Mouse (Mus musculus) mesoderm, embryonic 11.5 days (tissue): ENCODE results near the gene Gm5678.
A peak's percentile ranks its signal among the peaks of the same experiment; 100 is the strongest.

Experiments used
- DNase-seq: peaks from one replicate; pipeline ENCODE4 v3.0.0-alpha.2; 2012; ENCODE audit warnings: low read depth, low spot score

Gm5678 gene

GRCm38 (mm10) chr16:93627761-93628400, at the start of gene Gm5678:
TSS of gene Gm5678 (plus strand) at chr16:93628097.
- DNase-seq: no peak

- no peak for DNase-seq
These were observed 49.4 kb upstream of the Gm5678 start for GRCm38 (mm10) chr16:93578346-93579005.

GRCm38 (mm10) chr16:93581125-93581524, 46.8 kb upstream of the Gm5678 start:
- DNase-seq: no peak

- no peak for DNase-seq
These were observed 42.8 kb upstream of the Gm5678 start for GRCm38 (mm10) chr16:93584976-93585702.

- no peak for DNase-seq
These were observed 42.1 kb upstream of the Gm5678 start for GRCm38 (mm10) chr16:93585703-93586205.

GRCm38 (mm10) chr16:93586382-93586781, 41.5 kb upstream of the Gm5678 start:
- DNase-seq: no peak

- DNase-seq: no peak
These were observed 39.6 kb upstream of the Gm5678 start for GRCm38 (mm10) chr16:93588281-93588680.

GRCm38 (mm10) chr16:93590915-93591314, 37.0 kb upstream of the Gm5678 start:
- DNase-seq: no peak

- no peak for DNase-seq
These were observed 36.2 kb upstream of the Gm5678 start for GRCm38 (mm10) chr16:93591450-93592430.

GRCm38 (mm10) chr16:93592711-93593110, 35.2 kb upstream of the Gm5678 start:
- DNase-seq: no peak

- DNase-seq: no peak
These were observed 34.5 kb upstream of the Gm5678 start for GRCm38 (mm10) chr16:93593406-93593805.

GRCm38 (mm10) chr16:93594448-93594847, 33.4 kb upstream of the Gm5678 start:
- DNase-seq: no peak

- DNase-seq: no peak
These were observed 32.1 kb upstream of the Gm5678 start for GRCm38 (mm10) chr16:93595766-93596165.

GRCm38 (mm10) chr16:93596807-93597206, 31.1 kb upstream of the Gm5678 start:
- no peak for DNase-seq

- no peak for DNase-seq
These were observed 30.3 kb upstream of the Gm5678 start for GRCm38 (mm10) chr16:93597551-93597950.

- no peak for DNase-seq
These were observed 28.4 kb upstream of the Gm5678 start for GRCm38 (mm10) chr16:93599461-93599860.

GRCm38 (mm10) chr16:93603439-93604212, 24.3 kb upstream of the Gm5678 start, which contains the start of gene Setd4:
TSS of gene Setd4 (minus strand) at chr16:93604063.
- peak; percentile 94 for DNase-seq

- no peak for DNase-seq
These were observed 23.4 kb upstream of the Gm5678 start for GRCm38 (mm10) chr16:93604481-93604969.

GRCm38 (mm10) chr16:93605553-93605952, 22.3 kb upstream of the Gm5678 start, which contains the start of gene Cbr1:
TSS of gene Cbr1 (plus strand) at chr16:93605853.
- no peak for DNase-seq

- no peak for DNase-seq
These were observed 21.8 kb upstream of the Gm5678 start for GRCm38 (mm10) chr16:93606146-93606545.
